Mouse (Mus musculus) forebrain, embryonic 12.5 days (tissue): ENCODE measurements around the gene Senp3. TPM values are rescaled to one million over a fixed set of nuclear protein-coding genes. Genes with fewer than 3 reads are reported as not detected.
"Not testable (repeated sequence)": the region's sequence is repeated elsewhere in the genome, so short reads cannot be mapped to it uniquely, and the experiment has no call there.

Source experiments
- ATAC-seq: fragments of 200-750 bp; cut with Nextera tagmentation; 2 replicates; pipeline ENCODE4 v1.8.0; 2017; ENCODE audit warnings: moderate TSS enrichment; ENCODE audit not compliant: low FRiP score
- H3K27ac ChIP-seq: fragments of 300-500 bp; sonication (generic); 2 replicates; pipeline ENCODE4 v1.5.1; 2016; ENCODE audit warnings: mild to moderate bottlenecking
- H3K27me3 ChIP-seq: fragments of 300-500 bp; sonication (generic); 2 replicates; pipeline ENCODE4 v1.6.1; 2016; ENCODE audit warnings: mild to moderate bottlenecking
- H3K36me3 ChIP-seq: fragments of 300-500 bp; sonication (generic); replicated peaks from 2 replicates; pipeline ENCODE4 v1.6.1; 2016; ENCODE audit warnings: mild to moderate bottlenecking
- H3K4me1 ChIP-seq: fragments of 300-500 bp; sonication (generic); 2 replicates; pipeline ENCODE4 v1.6.1; 2016
- H3K4me2 ChIP-seq: fragments of 300-500 bp; sonication (generic); 2 replicates; pipeline ENCODE4 v1.6.1; 2016; ENCODE audit warnings: mild to moderate bottlenecking, moderate library complexity
- H3K4me3 ChIP-seq: fragments of 300-500 bp; sonication (generic); replicated peaks from 2 replicates; pipeline ENCODE4 v1.5.1; 2016; ENCODE audit warnings: mild to moderate bottlenecking
- H3K9ac ChIP-seq: fragments of 300-500 bp; sonication (generic); 2 replicates; pipeline ENCODE4 v1.6.1; 2016; ENCODE audit warnings: mild to moderate bottlenecking
- H3K9me3 ChIP-seq: fragments of 300-500 bp; sonication (generic); 2 replicates; pipeline ENCODE4 v1.6.1; 2016
- WGBS: fragments of 180-500 bp; shearing (Covaris S2); methylation state at CpG from one replicate; pipeline ENCODE4 v1.1.7; 2016; 5-methylcytosine and 5-hydroxymethylcytosine counted together
- polyA plus RNA-seq: library from polyadenylated mRNA; unstranded; fragments of >200 nt; fragmentation: Nextera tagmentation; extraction: Ambion mirVana; gene quantifications from 2 replicates; pipeline ENCODE4 v1.2.1, GENCODE M21; 2016

The Senp3 gene
- polyA plus RNA-seq, 1 experiment from 2014 or later: 119 TPM

GRCm38 (mm10) chr11:69702886-69703285, 21.0 kb upstream of the Senp3 start:
- not testable (repeated sequence) for H3K4me1 ChIP-seq, H3K27ac ChIP-seq, H3K9me3 ChIP-seq, H3K9ac ChIP-seq, H3K27me3 ChIP-seq, H3K4me3 ChIP-seq, H3K36me3 ChIP-seq, ATAC-seq, H3K4me2 ChIP-seq
- WGBS: 94% methylated on average over 10 of the region's 10 CpGs

GRCm38 (mm10) chr11:69699595-69699994, 17.7 kb upstream of the Senp3 start:
- 74% methylated on average over 1 of the region's 1 CpGs for WGBS
- Histone ChIP-seq H3K27me3 (0 out of 2 replicates have a peak, but pooled peaks cover 2% of the 10 kb centered on the region), H3K9me3 (no peaks in the 10 kb centered on the region), H3K4me1 (peaks cover 12% of the 10 kb centered on the region), H3K27ac (no peak overlapping the region), H3K36me3 (no peaks in the 10 kb centered on the region), H3K4me2 (no peak overlapping the region), H3K4me3 (no peak overlapping the region), H3K9ac (no peak overlapping the region)
- ATAC-seq: no peak

- no peak for ATAC-seq
- WGBS: 72% methylated on average over 5 of the region's 5 CpGs
- 0 out of 2 replicates have a peak, but pooled peaks cover 2% of the 10 kb centered on the region for H3K27me3 ChIP-seq
- H3K4me3 ChIP-seq: no peak overlapping the region
- no peak overlapping the region for H3K27ac ChIP-seq
- peaks cover 12% of the 10 kb centered on the region for H3K4me1 ChIP-seq
- H3K4me2 ChIP-seq: no peak overlapping the region
- no peaks in the 10 kb centered on the region for H3K36me3 ChIP-seq
- H3K9me3 ChIP-seq: no peaks in the 10 kb centered on the region
- no peak overlapping the region for H3K9ac ChIP-seq
These were observed 16.7 kb upstream of the Senp3 start for GRCm38 (mm10) chr11:69698574-69698973.

GRCm38 (mm10) chr11:69697396-69697795, 15.5 kb upstream of the Senp3 start:
- Histone ChIP-seq H3K9me3 (no peaks in the 10 kb centered on the region), H3K36me3 (no peaks in the 10 kb centered on the region), H3K9ac (no peak overlapping the region), H3K4me2 (no peak overlapping the region), H3K27ac (no peak overlapping the region), H3K4me1 (peaks cover 12% of the 10 kb centered on the region), H3K4me3 (no peak overlapping the region), H3K27me3 (0 out of 2 replicates have a peak, but pooled peaks cover 7% of the 10 kb centered on the region)
- ATAC-seq: no peak
- 85% methylated on average over 3 of the region's 3 CpGs for WGBS

- H3K27me3 ChIP-seq: 0 out of 2 replicates have a peak, but pooled peaks cover 7% of the 10 kb centered on the region
- peaks cover 12% of the 10 kb centered on the region for H3K4me1 ChIP-seq
- H3K27ac ChIP-seq: no peak within 1 kb of the TSS
- ATAC-seq: peak; percentile 33; the same call in 1 of the 2 replicates
- peak within 1 kb of the TSS; percentile 44 for H3K4me3 ChIP-seq
- 2% methylated on average over 39 of the region's 41 CpGs for WGBS
- H3K36me3 ChIP-seq: no peaks in the 10 kb centered on the region
- peak within 1 kb of the TSS; percentile 74 for H3K9ac ChIP-seq
- peak within 1 kb of the TSS; percentile 79 for H3K4me2 ChIP-seq
- no peaks in the 10 kb centered on the region for H3K9me3 ChIP-seq
These were observed 13.7 kb upstream of the Senp3 start, which contains the start of the genes Tnfsf12 and Tnfsfm13 for GRCm38 (mm10) chr11:69695361-69696181. Gene Tnfsf12 (minus strand): TSS chr11:69695849. Gene Tnfsfm13 (minus strand): TSS chr11:69696098.

GRCm38 (mm10) chr11:69695046-69695360, 13.1 kb upstream of the Senp3 start:
- 31% methylated on average over 6 of the region's 6 CpGs for WGBS
- no peak for ATAC-seq
- Histone ChIP-seq H3K27ac (no peak overlapping the region), H3K27me3 (0 out of 2 replicates have a peak, but pooled peaks cover 7% of the 10 kb centered on the region), H3K9me3 (no peaks in the 10 kb centered on the region), H3K4me3 (peak overlapping the region; percentile 44; the same call in 1 of the 2 replicates), H3K9ac (no peak overlapping the region), H3K4me2 (peak overlapping the region; percentile 79), H3K4me1 (peaks cover 12% of the 10 kb centered on the region), H3K36me3 (no peaks in the 10 kb centered on the region)

- WGBS: 62% methylated on average over 11 of the region's 11 CpGs
- Histone ChIP-seq H3K27me3 (0 out of 2 replicates have a peak, but pooled peaks cover 7% of the 10 kb centered on the region), H3K36me3 (no peaks in the 10 kb centered on the region), H3K4me1 (peaks cover 12% of the 10 kb centered on the region), H3K4me3 (no peak overlapping the region), H3K9me3 (no peaks in the 10 kb centered on the region), H3K9ac (no peak overlapping the region), H3K4me2 (no peak overlapping the region), H3K27ac (no peak overlapping the region)
- no peak for ATAC-seq
These were observed 11.6 kb upstream of the Senp3 start for GRCm38 (mm10) chr11:69693421-69693965.

GRCm38 (mm10) chr11:69692863-69693262, 11.0 kb upstream of the Senp3 start:
- no peak for ATAC-seq
- 0 out of 2 replicates have a peak, but pooled peaks cover 7% of the 10 kb centered on the region for H3K27me3 ChIP-seq
- H3K9ac ChIP-seq: 0 out of 2 replicates have a peak overlapping the region, but pooled peaks have one; percentile 7
- no peaks in the 10 kb centered on the region for H3K36me3 ChIP-seq
- H3K4me3 ChIP-seq: no peak overlapping the region
- no peak overlapping the region for H3K4me2 ChIP-seq
- H3K4me1 ChIP-seq: peaks cover 12% of the 10 kb centered on the region
- WGBS: 87% methylated on average over 6 of the region's 6 CpGs
- no peak overlapping the region for H3K27ac ChIP-seq
- no peaks in the 10 kb centered on the region for H3K9me3 ChIP-seq

- peaks cover 12% of the 10 kb centered on the region for H3K4me1 ChIP-seq
- ATAC-seq: no peak
- H3K27ac ChIP-seq: no peak overlapping the region
- H3K4me2 ChIP-seq: no peak overlapping the region
- no peak overlapping the region for H3K9ac ChIP-seq
- H3K4me3 ChIP-seq: no peak overlapping the region
- H3K9me3 ChIP-seq: no peaks in the 10 kb centered on the region
- H3K27me3 ChIP-seq: 0 out of 2 replicates have a peak, but pooled peaks cover 7% of the 10 kb centered on the region
- WGBS: 83% methylated on average over 9 of the region's 9 CpGs
- no peaks in the 10 kb centered on the region for H3K36me3 ChIP-seq
These were observed 10.4 kb upstream of the Senp3 start for GRCm38 (mm10) chr11:69692196-69692811.

GRCm38 (mm10) chr11:69689891-69690290, 8.0 kb upstream of the Senp3 start:
- Histone ChIP-seq H3K36me3 (no peaks in the 10 kb centered on the region), H3K27ac (no peak overlapping the region)

GRCm38 (mm10) chr11:69687061-69687460, 5.2 kb upstream of the Senp3 start:
- ATAC-seq: no peak
- H3K4me2 ChIP-seq: no peak overlapping the region
- H3K9me3 ChIP-seq: no peaks in the 10 kb centered on the region
- WGBS: 67% methylated on average over 5 of the region's 5 CpGs
- H3K27ac ChIP-seq: no peak overlapping the region
- no peak overlapping the region for H3K4me3 ChIP-seq
- 0 out of 2 replicates have a peak overlapping the region, but pooled peaks have one; percentile 25 for H3K9ac ChIP-seq
- no peaks in the 10 kb centered on the region for H3K36me3 ChIP-seq
- peaks cover 16% of the 10 kb centered on the region for H3K4me1 ChIP-seq
- peaks cover 17% of the 10 kb centered on the region; the same call in 1 of the 2 replicates for H3K27me3 ChIP-seq

More at GRCm38 (mm10) chr11:69689891-69690290, 8.0 kb upstream of the Senp3 start:
- H3K27me3 ChIP-seq: peaks cover 15% of the 10 kb centered on the region; the same call in 1 of the 2 replicates
- no peak overlapping the region for H3K4me3 ChIP-seq
- H3K4me1 ChIP-seq: peaks cover 3% of the 10 kb centered on the region
- no peaks in the 10 kb centered on the region for H3K9me3 ChIP-seq
- no peak overlapping the region for H3K4me2 ChIP-seq
- no peak for ATAC-seq
- 89% methylated on average over 1 of the region's 1 CpGs for WGBS
- no peak overlapping the region for H3K9ac ChIP-seq

GRCm38 (mm10) chr11:69686377-69686776, 4.5 kb upstream of the Senp3 start:
- Histone ChIP-seq H3K4me2 (no peak overlapping the region), H3K4me3 (no peak overlapping the region), H3K9me3 (no peaks in the 10 kb centered on the region), H3K9ac (0 out of 2 replicates have a peak overlapping the region, but pooled peaks have one; percentile 25), H3K27ac (no peak overlapping the region), H3K36me3 (no peaks in the 10 kb centered on the region), H3K27me3 (peaks cover 17% of the 10 kb centered on the region; the same call in 1 of the 2 replicates), H3K4me1 (peaks cover 16% of the 10 kb centered on the region)
- no peak for ATAC-seq
- WGBS: 15% methylated on average over 4 of the region's 4 CpGs
